Mouse (Mus musculus) mammary gland, adult 2 months (tissue): ENCODE results near the gene Ube2j1. TPM values are rescaled to one million over a fixed set of nuclear protein-coding genes. Genes with fewer than 3 reads are reported as not detected.

ENCODE experiments used
- polyA plus RNA-seq: library from polyadenylated mRNA; depleted of rRNA; stranded (reverse); fragments of >200 nt; gene quantifications from 2 replicates; pipeline ENCODE4 v1.2.3, GENCODE M21; 2012; ENCODE audit warnings: low replicate concordance; rRNA removed

Ube2j1 gene
- polyA plus RNA-seq, result 18.5 and 23.4 TPM in 2 replicates

DNA sequence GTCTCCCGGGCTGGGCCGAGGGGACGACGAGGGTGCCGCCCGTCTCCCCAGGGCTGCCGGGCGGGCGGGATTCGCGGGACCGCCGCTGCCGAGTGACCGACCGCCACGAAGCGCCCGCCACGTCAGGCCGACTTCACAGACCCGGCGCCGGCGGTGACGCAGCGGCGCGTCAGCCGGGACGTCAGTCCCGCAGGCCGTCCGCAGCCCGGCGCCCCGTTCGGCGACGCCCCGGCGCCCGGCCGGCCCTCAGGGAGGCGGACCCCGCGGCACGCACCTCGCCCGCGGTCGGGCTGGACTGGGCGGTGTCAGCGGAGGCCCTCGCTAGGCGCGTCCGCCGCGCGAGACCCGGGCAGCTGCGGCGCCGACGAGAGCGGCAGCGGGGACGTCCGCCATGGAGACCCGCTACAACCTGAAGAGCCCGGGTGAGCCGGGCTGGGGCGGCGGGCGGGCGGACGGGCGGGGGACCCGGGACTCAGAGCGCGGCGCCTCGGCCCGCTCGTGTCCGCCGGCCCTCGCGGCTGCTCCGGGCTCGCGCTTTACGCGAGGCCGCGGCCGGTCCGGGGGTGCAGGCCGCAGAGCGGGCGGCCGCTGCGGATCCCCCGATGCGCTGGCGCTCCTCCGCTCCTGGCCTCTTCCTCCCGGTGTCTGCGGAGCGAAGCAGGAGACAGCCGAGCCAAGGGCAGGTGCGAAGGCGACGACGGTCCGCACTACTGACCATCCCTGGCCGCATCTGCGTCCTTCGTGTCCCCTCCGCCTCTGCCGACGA, at the start of gene Ube2j1:
Ube2j1 (plus strand) TSS at position 222 of the 766 bp plus-strand sequence.

DNA sequence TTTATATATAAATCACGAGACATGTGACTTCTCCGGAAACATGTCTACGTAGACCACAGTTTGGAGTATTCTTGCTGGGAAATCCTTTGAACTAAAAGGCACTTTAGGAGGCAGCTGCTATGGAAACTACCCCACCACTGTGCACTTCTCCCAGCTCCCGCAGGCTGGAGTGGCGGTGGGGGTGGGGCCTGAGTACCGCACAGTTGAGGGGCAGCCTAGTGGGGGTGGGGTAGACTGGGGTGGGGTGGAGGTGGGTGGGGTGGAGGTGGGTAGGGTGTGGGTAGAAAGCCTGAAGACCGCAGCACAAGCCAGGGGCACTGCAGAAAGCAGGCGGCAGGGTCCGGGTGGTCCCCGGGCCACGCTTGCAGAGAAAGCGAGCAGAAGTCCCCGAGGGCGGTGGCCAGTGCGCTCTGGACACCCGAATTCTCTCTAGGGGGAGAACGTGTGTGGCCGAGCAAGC, 48.5 kb upstream of the Ube2j1 start, which contains the start of gene Rragd:
Rragd (plus strand) TSS at position 322 of the 460 bp plus-strand sequence.

DNA sequence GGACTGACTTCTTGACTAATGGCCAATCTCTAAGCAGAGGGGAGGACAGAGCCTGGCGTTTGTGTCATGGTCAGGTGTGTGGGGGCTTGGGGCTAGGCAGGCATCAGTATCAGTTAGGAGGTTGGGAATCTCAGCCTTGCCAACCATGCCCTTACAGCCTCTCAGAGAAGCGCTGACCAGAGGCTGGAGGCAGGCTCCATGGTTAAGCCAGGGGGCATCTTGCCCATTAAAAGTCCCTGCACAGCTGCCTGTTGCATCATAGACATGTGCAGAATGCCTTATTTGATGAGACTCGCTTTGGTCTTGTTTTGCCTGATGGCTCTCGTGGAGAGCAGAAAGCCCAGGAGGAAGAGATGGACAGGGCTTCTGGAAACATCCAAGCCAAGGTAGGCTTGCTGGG, 31.8 kb downstream of the Ube2j1 start, which contains the start of gene Gabrr2:
Gabrr2 (plus strand) TSS at position 19 of the 400 bp plus-strand sequence.

Other genes starting within 250 kb of the Ube2j1 start
- 4.9 and 6.3 TPM in 2 replicates for gene Lyrm2, start 231.2 kb upstream of the Ube2j1 start, polyA plus RNA-seq
- gene Ankrd6, start 80.6 kb upstream of the Ube2j1 start, polyA plus RNA-seq, result 0.35 and 0.78 TPM in 2 replicates
- 0.56 and 17.7 TPM in 2 replicates for gene Rragd, start 48.4 kb upstream of the Ube2j1 start, polyA plus RNA-seq
- gene Gabrr2, start 31.6 kb downstream of the Ube2j1 start, polyA plus RNA-seq, result 2.9 and 3.1 TPM in 2 replicates
- gene Gabrr1, start 101.1 kb downstream of the Ube2j1 start, polyA plus RNA-seq, result 0.14 TPM in 1 of 2 replicates, not detected in the other
- 8.0 and 13.7 TPM in 2 replicates for gene Pm20d2, start 158.3 kb downstream of the Ube2j1 start, polyA plus RNA-seq
- 0.45 and 0.68 TPM in 2 replicates for gene Srsf12, start 177.6 kb downstream of the Ube2j1 start, polyA plus RNA-seq